Mouse (Mus musculus) R1 (cell line): ENCODE data around the gene Tbl3.

Experiments
- DNase-seq: peaks from one replicate; pipeline ENCODE4 v3.0.0-alpha.2; 2018; ENCODE audit warnings: low read depth, low spot score

Tbl3 gene

GRCm38 (mm10) chr17:24706982-24707800, at the start of gene Tbl3:
Tbl3 (minus strand) TSS chr17:24707660.
- DNase-seq: peak; percentile 96

- peak; percentile 81 for DNase-seq
Measured at GRCm38 (mm10) chr17:24752415-24753394, 45.2 kb upstream of the Tbl3 start, which contains the start of gene Hs3st6. Hs3st6 (plus strand) TSS chr17:24752988.

GRCm38 (mm10) chr17:24751528-24751927, 44.1 kb upstream of the Tbl3 start:
- DNase-seq: no peak

- peak; percentile 54 for DNase-seq
Measured at GRCm38 (mm10) chr17:24746986-24747385, 39.5 kb upstream of the Tbl3 start.

GRCm38 (mm10) chr17:24745526-24746497, 38.4 kb upstream of the Tbl3 start:
- peak; percentile 89 for DNase-seq

GRCm38 (mm10) chr17:24744381-24744780, 36.9 kb upstream of the Tbl3 start:
- DNase-seq: no peak

- DNase-seq: no peak
Measured at GRCm38 (mm10) chr17:24743896-24744295, 36.4 kb upstream of the Tbl3 start.

- no peak for DNase-seq
Measured at GRCm38 (mm10) chr17:24742307-24742706, 34.8 kb upstream of the Tbl3 start.

GRCm38 (mm10) chr17:24739926-24740325, 32.5 kb upstream of the Tbl3 start:
- DNase-seq: no peak

- no peak for DNase-seq
Measured at GRCm38 (mm10) chr17:24738238-24738637, 30.8 kb upstream of the Tbl3 start.

GRCm38 (mm10) chr17:24737135-24737810, 29.8 kb upstream of the Tbl3 start:
- DNase-seq: no peak

- DNase-seq: peak; percentile 100
Measured at GRCm38 (mm10) chr17:24736330-24737051, 29.0 kb upstream of the Tbl3 start, which contains the start of gene Msrb1. Msrb1 (plus strand) TSS chr17:24736642.

- no peak for DNase-seq
Measured at GRCm38 (mm10) chr17:24735446-24735845, 28.0 kb upstream of the Tbl3 start.

- DNase-seq: no peak
Measured at GRCm38 (mm10) chr17:24734513-24734912, 27.1 kb upstream of the Tbl3 start.

GRCm38 (mm10) chr17:24733434-24734050, 26.1 kb upstream of the Tbl3 start:
- no peak for DNase-seq

- no peak for DNase-seq
Measured at GRCm38 (mm10) chr17:24732233-24732935, 24.9 kb upstream of the Tbl3 start.

- no peak for DNase-seq
Measured at GRCm38 (mm10) chr17:24730787-24731186, 23.3 kb upstream of the Tbl3 start.

- DNase-seq: no peak
Measured at GRCm38 (mm10) chr17:24729067-24729466, 21.6 kb upstream of the Tbl3 start.

GRCm38 (mm10) chr17:24728184-24728583, 20.7 kb upstream of the Tbl3 start:
- DNase-seq: no peak
